Mouse (Mus musculus) ovary, postnatal 14 days (tissue): ENCODE measurements around the gene Chd9.
A peak's percentile ranks its signal among the peaks of the same experiment; 100 is the strongest.
"Not testable (repeated sequence)": the region's sequence is repeated elsewhere in the genome, so short reads cannot be mapped to it uniquely, and the experiment has no call there.

Experiments used
- DNase-seq: peaks from one replicate; pipeline ENCODE4 v3.0.0; 2022; ENCODE audit warnings: low spot score

The Chd9 gene

GRCm38 (mm10) chr8:90871375-90872080 lies 43.4 kb downstream of the Chd9 start:
- DNase-seq, result no peak

DNA sequence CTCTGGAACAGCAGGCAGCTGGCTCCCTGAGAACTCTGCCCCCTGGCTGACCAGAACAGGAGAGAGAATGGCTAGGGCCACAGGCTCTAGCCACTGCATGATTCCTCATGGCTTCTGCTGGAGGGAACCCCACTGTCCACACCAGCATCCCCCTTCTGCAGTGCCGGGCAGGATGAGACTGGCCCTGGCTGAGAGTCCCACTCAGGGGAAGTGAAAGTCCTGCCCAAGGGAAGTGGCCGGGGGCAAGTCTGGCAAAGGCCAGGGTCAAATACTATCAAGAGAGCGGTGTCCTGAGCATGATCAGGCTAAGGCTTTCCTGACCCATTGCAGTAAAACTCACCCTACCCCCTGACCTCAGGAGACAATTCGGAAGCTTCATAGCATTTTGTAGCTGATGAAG lies 44.9 kb downstream of the Chd9 start:
- DNase-seq, result no peak

DNA sequence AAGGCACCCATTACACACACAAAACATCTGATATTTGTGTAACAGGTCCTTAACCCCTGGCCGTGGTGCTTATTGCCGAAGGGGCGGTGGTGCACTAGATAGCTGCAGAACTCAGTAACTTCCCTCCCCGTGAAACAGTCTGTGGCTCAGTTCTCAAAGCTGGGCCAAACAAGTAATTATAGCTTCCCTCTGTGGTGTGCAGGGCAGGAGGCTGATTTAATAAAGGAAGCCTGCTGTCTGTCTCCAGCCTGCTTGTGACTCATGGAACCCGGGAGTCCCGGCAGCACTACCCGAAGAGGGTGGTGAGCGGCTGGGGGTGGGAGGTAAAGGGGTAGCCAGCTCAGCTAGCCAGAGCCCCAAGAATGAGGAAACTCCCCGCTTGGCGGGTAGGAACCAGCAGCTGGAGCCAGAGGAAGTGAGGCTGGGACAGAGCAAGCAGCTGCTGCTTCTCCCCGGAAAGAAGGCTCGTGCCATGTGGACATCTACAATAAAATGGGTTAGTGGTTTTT lies 48.1 kb downstream of the Chd9 start:
- peak; percentile 46 for DNase-seq

DNA sequence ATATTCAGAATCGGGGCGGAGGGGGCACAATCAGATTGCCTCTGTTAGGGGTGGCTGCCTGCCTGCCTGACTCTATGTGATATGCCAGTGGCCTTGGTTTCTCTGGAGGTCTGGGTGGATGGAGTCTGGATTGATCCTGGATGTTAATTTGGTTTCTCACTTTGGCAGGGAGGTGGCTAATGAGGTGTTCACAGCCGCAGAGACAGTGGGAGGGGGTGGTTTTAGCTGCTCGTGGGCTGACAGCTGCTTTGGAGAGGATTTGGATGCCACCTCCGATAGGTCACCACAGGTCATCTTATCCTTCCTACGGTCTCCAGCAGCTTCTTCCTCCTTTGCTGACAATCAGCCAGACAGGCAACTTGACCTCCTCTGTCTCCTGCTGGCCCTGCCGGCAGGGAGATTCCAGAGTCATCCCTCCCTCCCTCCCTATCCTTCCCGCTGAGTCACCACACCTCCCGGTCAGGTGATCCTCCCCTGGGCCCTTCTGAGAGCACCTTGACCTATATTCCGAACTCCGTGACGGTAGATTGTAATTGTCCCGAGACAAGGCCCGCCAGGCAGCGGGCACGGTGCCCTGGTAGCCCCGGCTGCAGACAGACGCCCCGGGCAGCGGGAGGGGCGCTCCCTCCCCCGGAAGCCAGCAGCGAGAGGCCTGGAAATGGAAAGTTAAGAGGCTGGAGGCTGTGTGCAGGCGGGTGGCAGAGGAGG lies 48.7 kb downstream of the Chd9 start:
- peak; percentile 64 for DNase-seq

DNA sequence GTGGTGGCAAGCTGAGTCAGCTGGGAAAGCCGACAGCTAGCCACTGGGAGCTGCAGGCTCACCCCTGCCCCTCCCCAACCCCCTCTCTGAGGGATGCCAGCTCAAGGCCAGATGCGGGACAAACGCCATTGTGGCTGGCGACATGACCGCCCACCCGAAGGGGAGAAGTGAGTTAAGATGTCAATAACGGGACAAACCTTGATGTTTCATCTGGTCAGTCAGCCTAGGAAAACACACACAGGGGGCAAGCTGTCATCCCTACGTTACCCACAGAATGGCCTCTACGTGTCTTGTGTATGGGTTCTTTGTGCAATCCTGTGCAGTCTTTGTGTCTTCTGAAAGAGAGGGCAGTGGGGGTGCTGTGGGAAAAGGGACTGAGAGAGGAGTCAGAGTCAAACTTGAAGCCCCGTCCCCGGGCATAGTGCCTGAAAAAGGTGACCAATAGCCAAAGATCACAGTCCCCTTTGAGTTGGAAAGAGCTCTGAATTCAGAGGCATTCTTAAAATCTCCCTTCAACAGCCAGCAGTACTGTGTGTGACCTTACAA lies 49.4 kb downstream of the Chd9 start:
- DNase-seq, result no peak

- no peak for DNase-seq
These were observed 50.4 kb downstream of the Chd9 start for GRCm38 (mm10) chr8:90878551-90878950.

DNA sequence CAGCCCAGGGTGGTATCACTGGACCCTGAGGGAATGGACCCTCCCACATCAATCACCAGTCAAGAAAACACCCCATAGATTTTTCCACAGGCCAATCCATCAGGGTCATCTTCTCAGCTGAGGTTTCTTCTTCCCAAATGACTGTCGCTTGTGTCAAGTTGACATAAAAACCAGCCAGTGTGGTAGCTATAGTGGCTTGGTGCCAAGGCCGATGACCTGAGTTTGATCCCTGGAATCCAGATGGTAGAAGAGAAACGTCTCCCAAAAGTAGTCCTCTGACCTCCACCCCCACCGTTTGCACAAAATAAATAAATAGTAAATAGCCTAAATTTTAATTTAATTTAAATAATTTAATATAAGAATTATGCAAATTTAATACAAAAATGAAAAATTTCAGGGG lies 51.9 kb downstream of the Chd9 start:
- DNase-seq, result no peak

DNA sequence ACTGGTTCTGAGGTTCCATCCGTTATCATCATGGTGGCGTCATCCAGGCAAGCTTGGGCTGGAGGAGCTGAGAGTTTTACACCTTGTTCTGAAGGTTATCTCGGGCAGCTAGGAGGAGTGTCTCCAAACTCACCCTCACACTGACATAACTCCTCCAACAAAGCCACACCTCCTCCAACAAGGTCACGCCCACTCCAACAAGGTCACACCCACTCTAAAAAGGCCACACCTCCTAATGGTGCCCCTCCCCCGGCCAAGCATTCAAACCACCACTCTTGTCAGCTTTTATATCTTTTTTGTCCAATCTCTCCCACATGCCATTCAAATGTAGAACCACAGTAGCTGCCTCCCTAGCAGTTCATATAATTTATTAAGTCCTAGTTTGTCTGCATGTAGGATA lies 53.0 kb downstream of the Chd9 start:
- DNase-seq, result no peak

DNA sequence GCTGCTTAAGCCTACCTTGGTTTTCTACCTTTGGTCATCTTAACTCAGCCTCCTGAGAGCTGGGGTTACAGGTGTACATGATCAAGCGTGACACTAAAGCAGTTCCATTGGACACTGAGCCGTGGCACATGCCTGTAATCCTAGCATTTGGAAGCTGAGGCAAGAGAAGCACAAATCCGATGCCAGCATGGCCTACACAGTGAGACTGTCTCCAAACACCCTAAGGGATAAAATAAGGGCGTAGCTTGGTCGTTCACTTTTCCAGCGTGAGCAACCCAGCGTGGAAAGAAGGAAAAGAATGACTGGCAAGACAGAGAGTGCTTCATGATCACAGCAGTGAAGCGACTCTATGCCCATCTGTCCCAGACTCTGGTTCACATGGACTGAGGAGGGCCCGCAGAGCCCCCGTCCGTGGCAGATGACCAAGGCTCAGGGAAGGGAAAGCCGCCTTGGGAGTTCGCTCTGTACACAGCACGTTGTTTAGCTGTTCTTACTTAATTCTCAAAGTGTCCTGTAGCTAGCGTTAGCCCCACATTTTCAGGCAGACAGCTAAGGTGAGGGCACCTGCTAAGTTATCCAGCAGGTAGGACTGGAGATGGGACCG lies 54.0 kb downstream of the Chd9 start:
- no peak for DNase-seq

DNA sequence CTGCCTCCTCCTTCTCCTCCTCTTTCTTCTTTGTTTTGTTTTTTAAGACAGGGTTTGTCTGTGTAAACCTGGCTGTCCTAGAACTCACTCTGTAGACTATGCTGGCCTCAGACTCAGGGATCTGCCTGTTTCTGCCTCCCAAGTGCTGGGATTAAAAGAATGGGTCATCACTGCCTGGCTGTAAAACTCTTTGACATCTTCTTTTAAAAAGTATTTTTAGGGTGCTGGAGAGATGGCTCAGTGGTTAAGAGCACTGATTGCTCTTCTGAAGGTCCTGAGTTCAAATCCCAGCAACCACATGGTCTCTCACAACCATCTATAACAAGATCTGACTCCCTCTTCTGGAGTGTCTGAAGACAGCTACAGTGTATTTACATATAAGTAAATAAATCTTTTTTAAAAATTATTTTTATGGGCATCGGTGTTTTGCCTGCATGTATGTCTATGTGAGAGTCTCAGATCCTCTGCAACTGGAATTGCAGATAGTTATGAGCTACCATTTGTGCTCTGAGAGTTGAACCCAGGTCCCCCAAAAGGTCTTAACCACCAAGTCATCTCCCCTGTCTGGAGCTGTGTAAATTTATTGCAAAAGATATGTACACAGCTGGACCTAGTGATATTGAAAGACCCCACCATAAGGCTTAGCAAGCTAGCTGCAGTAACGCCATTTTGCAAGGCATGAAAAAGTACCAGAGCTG lies 57.7 kb downstream of the Chd9 start:
- no peak for DNase-seq

DNA sequence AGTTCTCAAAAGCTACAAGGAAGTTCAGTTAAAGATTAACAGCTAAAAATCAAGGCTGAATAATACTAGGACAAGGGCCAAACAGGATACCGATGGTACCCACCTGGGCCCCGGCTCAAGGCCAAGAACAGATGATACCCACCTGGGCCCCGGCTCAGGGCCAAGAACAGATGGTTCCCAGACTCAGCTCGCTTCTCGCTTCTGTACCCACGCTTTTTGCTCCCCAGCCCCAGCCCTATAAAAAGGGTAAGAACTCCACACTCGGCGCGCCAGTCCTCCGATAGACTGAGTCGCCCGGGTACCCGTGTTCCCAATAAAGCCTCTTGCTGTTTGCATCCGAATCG lies 58.2 kb downstream of the Chd9 start:
- DNase-seq, result not testable (repeated sequence)

DNA sequence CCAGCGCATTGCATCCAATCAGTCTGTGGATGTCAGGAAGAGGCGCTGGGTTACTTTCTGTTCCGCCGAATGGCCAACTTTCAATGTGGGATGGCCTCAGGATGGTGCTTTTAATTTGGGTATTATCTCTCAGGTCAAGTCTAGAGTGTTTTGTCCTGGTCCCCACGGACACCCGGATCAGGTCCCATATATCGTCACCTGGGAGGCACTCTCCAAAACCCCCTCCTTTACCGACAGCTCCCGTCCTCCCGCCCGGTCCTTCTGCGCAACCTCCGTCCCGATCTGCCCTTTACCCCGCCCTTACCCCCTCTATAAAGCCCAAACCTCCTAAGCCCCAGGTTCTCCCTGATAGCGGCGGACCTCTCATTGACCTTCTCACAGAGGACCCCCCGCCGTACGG lies 59.2 kb downstream of the Chd9 start:
- DNase-seq, result not testable (repeated sequence)

DNA sequence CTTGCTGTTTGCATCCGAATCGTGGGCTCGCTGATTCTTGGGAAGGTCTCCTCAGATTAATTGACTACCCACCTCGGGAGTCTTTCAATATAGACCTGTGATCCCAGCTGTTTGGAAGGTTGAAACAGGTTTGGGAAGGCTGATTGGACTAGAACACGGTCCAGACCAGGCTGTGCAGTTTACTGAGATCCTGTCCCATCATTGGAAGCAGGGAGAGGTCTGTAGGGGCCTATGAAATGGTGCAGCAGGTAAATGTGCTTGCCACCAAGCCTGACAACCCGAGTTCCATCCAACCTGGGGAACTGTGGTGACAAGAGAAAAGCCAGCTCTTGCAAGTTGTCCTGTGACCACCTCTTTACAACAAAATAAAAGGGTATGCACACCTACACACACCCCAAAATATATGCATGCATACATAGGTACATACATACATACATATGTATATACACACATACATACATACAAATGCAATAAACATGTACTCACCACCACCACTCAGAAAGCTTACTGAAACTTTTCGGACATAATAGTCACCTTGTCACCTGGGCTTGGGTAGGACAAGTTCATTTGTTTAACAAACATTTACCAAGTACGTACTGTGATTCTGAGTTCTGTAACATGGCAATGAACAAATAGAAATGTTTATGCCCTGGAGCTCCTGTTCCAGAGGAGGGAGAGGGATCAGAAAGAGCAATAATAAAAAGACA lies 63.9 kb downstream of the Chd9 start:
- no peak for DNase-seq

- DNase-seq, result no peak
These were observed 64.4 kb downstream of the Chd9 start for GRCm38 (mm10) chr8:90892579-90892919.

DNA sequence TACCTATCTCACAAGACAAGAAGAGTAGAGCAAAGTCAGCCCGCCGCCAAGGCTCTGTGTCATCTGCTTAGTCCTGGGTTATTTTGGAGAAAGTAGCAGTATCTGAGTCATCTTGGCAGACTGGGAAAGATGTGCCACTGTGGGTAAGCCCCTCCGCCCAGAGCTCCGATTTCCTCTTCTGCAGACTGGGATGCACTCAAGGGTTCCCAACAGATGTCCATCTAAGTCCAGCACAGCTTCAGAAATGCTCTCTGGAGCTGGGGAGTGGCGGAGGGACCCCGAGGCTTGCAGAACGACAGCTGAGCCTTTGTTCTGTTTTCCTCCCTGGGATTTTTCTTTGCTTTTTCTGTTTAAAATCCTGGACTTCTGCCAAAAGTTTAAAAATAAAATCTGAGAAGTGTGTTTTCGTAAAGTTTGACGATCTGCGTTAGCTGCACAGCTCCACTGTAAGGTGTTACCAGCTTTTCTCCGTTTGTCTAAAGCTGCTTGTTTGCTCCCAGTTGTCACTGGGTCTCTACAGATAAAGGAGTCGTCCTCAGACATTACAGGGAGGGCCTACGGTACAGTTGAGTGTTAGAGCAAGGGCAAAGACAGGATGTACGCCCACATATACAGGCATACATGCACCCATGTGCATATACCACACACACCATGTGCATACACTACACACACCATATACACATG lies 66.2 kb downstream of the Chd9 start:
- no peak for DNase-seq

GRCm38 (mm10) chr8:90897343-90897742 lies 69.2 kb downstream of the Chd9 start:
- no peak for DNase-seq

- no peak for DNase-seq
These were observed 70.4 kb downstream of the Chd9 start for GRCm38 (mm10) chr8:90898578-90898977.

- DNase-seq, result no peak
These were observed 73.8 kb downstream of the Chd9 start for GRCm38 (mm10) chr8:90902002-90902401.

- no peak for DNase-seq
These were observed 76.1 kb downstream of the Chd9 start for GRCm38 (mm10) chr8:90904171-90904706.

DNA sequence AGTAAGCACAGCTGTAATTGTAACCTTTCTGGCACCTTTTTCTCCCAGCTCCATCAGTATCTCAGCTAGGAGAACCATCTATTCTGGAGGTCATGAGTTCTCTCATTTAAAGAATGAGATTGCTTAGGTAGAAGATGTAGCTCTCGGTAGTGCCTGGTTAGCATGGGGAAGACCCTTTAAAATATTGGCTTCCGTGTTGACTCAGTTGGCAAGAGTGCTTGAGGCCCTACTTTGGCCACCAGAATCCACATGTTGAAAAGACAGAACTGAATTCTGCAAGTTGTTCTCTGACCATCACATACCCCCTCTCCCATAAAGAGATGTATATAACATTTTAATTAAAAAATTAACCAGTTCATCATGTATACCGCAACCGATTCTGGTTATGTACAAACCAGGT lies 78.8 kb downstream of the Chd9 start:
- no peak for DNase-seq

GRCm38 (mm10) chr8:90907516-90907847 lies 79.3 kb downstream of the Chd9 start:
- DNase-seq, result no peak
